Mouse (Mus musculus): ENCODE measurements at regions not wholly inside any gene's neighbourhood (a gene's known extent, or its start where the extent isn't known, plus 50 kb on each side); places are given as distances from the start of the nearest gene placed in this dataset.

DNA sequence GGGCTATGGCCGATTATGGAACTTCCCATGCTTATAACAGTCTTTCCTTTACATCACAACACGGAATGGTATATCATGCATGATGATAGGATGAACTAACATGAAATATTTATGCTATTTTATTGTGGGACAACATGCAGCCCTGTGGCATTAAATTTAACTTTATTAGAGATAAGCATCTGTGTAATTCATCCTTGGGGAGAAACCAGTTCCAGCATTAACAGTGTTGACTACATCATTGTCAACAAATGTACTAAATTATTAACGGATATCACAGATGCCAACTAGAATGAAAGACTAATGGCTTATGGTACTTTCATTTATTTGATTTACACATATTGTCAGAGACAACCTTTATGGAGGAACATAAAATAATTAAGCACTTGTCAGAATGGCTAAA, 241.3 kb upstream of the Smc2 start:
- TF ChIP-seq POLR2A (IDR thresholded peaks at IDR 0.05; ENCODE audit: low read depth, low read length): no peak
- TF ChIP-seq CTCF (IDR thresholded peaks at IDR 0.05; ENCODE audit: extremely low read depth, insufficient read length, insufficient replicate concordance, low read depth, low read length): no peak
